Mouse (Mus musculus) adrenal gland, adult 18-20 months (tissue): ENCODE results near the gene Scgb1c1. TPM values are rescaled to one million over a fixed set of nuclear protein-coding genes. Genes with fewer than 3 reads are reported as not detected.

Experiments
- DNase-seq, 2 experiments: peaks; one replicate each; pipeline ENCODE4 v3.0.0; 2021 to 2022; ENCODE audit warnings: low spot score in 2 of 2
- total RNA-seq, 2 experiments: library from RNA; stranded (reverse); gene quantifications; 1 replicate in 1 of 2; 2 replicates in 1 of 2; pipeline ENCODE4 v1.2.3; 2021

Gene Scgb1c1
- total RNA-seq, 2 experiments from 2014 or later: not detected

- no peak for DNase-seq
Observed at GRCm38 (mm10) chr7:140840750-140841735, 4.3 kb upstream of the Scgb1c1 start.

GRCm38 (mm10) chr7:140843806-140844205 is 1.5 kb upstream of the Scgb1c1 start:
- DNase-seq: no peak

GRCm38 (mm10) chr7:140845683-140846082 is 336 bp downstream of the Scgb1c1 start:
- DNase-seq: no peak

- no peak for DNase-seq
Observed at GRCm38 (mm10) chr7:140846676-140847075, 1.3 kb downstream of the Scgb1c1 start.

- peak; percentile 56 to 67 for DNase-seq
Observed at GRCm38 (mm10) chr7:140847755-140848580, 2.6 kb downstream of the Scgb1c1 start, which contains the start of gene Odf3. Odf3 (plus strand) TSS chr7:140847805.

- no peak for DNase-seq
Observed at GRCm38 (mm10) chr7:140848591-140848990, 3.2 kb downstream of the Scgb1c1 start.

- no peak for DNase-seq
Observed at GRCm38 (mm10) chr7:140851916-140852315, 6.6 kb downstream of the Scgb1c1 start.

GRCm38 (mm10) chr7:140853386-140853785 is 8.0 kb downstream of the Scgb1c1 start:
- DNase-seq: no peak

GRCm38 (mm10) chr7:140854483-140854882 is 9.1 kb downstream of the Scgb1c1 start:
- no peak for DNase-seq

GRCm38 (mm10) chr7:140855181-140855580 is 9.8 kb downstream of the Scgb1c1 start:
- DNase-seq: no peak

GRCm38 (mm10) chr7:140855860-140856784 is 10.8 kb downstream of the Scgb1c1 start, which contains the start of gene Gm45785:
Gm45785 (minus strand) TSS chr7:140856331.
- DNase-seq: peak; percentile 70 to 80

GRCm38 (mm10) chr7:140856785-140857549 is 11.6 kb downstream of the Scgb1c1 start, which contains the start of gene Ric8a:
Ric8a (plus strand) TSS chr7:140856957.
- DNase-seq: peak; percentile 87 to 89

- no peak for DNase-seq
Observed at GRCm38 (mm10) chr7:140857550-140858505, 12.5 kb downstream of the Scgb1c1 start, which contains the start of gene Bet1l. Bet1l (minus strand) TSS chr7:140857577.

GRCm38 (mm10) chr7:140858746-140859145 is 13.4 kb downstream of the Scgb1c1 start:
- DNase-seq: no peak

GRCm38 (mm10) chr7:140859997-140860396 is 14.7 kb downstream of the Scgb1c1 start:
- no peak for DNase-seq

GRCm38 (mm10) chr7:140860728-140861127 is 15.4 kb downstream of the Scgb1c1 start:
- no peak for DNase-seq

GRCm38 (mm10) chr7:140864761-140865160 is 19.4 kb downstream of the Scgb1c1 start:
- DNase-seq: no peak

- DNase-seq: no peak
Observed at GRCm38 (mm10) chr7:140874224-140874623, 28.9 kb downstream of the Scgb1c1 start.
